Mouse (Mus musculus): Measurements from ENCODE around the gene Ift46.

DNA sequence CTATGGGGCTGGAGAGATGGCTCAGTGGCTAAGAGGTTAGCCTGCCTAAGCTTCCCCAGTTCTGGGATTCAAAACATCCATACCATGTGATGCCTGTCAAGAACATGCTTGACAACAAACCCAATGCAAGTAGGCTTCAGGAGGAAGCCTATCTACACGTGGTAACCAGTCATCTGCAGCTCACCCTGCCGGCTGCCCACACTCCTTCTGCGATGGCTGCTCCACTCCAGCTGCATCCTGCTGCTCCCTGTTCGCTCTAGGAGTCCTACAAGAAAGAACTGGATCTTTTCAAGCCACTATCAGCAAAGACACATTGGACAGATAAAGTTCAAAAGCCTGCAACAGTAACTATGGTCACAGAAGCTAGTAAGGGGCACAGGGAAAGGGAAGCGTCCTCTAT lies 49.8 kb downstream of the Ift46 start:
- TF ChIP-seq POLR2A (IDR thresholded peaks at IDR 0.05; ENCODE audit: insufficient read depth, low read depth, low read length): no peak
- TF ChIP-seq CTCF (IDR thresholded peaks at IDR 0.05): no peak
